Mouse (Mus musculus): ENCODE data around the gene Cep78. TPM values are rescaled to one million over a fixed set of nuclear protein-coding genes. Genes with fewer than 3 reads are reported as not detected.

Cep78 gene
- polyA plus RNA-seq, 2 experiments = 16.0 to 22.5 TPM

GRCm38 (mm10) chr19:15948867-15949266, 35.9 kb downstream of the Cep78 start:
- Histone ChIP-seq H3K36me3 (ENCODE audit: control insufficient read depth, insufficient read depth, low read length) (no peaks in the 10 kb centered on the region), H3K4me3 (replicated peaks; ENCODE audit: low read length) (no peak overlapping the region), H3K27ac (replicated peaks; ENCODE audit: low read depth, low read length) (no peak overlapping the region), H3K4me1 (ENCODE audit: control insufficient read depth, insufficient read depth, low read length) (no peaks in the 10 kb centered on the region), H3K9me3 (ENCODE audit: control insufficient read depth, low read length) (no peaks in the 10 kb centered on the region), H3K9ac (ENCODE audit: low read depth, low read length, severe bottlenecking) (no peak overlapping the region), H3K27me3 (ENCODE audit: control insufficient read depth, insufficient read depth, low read length) (no peaks in the 10 kb centered on the region), H3K4me2 (replicated peaks; ENCODE audit: low read depth, low read length, severe bottlenecking) (no peak overlapping the region)
- 75% methylated on average over 1 of the region's 1 CpGs for WGBS
- TF ChIP-seq POLR2A (IDR thresholded peaks at IDR 0.05; ENCODE audit: borderline replicate concordance, extremely low read depth, insufficient read depth, insufficient read length) = no peak
- no peak for ATAC-seq (ENCODE audit: low FRiP score, low read depth)
- no peak for DNase-seq (ENCODE audit: low spot score)

- WGBS = 42% methylated on average over 7 of the region's 7 CpGs
- no peak for ATAC-seq (ENCODE audit: low FRiP score, low read depth)
- DNase-seq (ENCODE audit: low spot score) = no peak
- H3K4me2 ChIP-seq (replicated peaks; ENCODE audit: low read depth, low read length, severe bottlenecking) = no peak overlapping the region
- no peaks in the 10 kb centered on the region for H3K4me1 ChIP-seq (ENCODE audit: control insufficient read depth, insufficient read depth, low read length)
- H3K4me3 ChIP-seq (replicated peaks; ENCODE audit: low read length) = no peak overlapping the region
- no peaks in the 10 kb centered on the region for H3K27me3 ChIP-seq (ENCODE audit: control insufficient read depth, insufficient read depth, low read length)
- no peaks in the 10 kb centered on the region for H3K9me3 ChIP-seq (ENCODE audit: control insufficient read depth, low read length)
- no peak for TF ChIP-seq POLR2A (IDR thresholded peaks at IDR 0.05; ENCODE audit: borderline replicate concordance, extremely low read depth, insufficient read depth, insufficient read length)
- H3K9ac ChIP-seq (ENCODE audit: low read depth, low read length, severe bottlenecking) = no peak overlapping the region
- H3K27ac ChIP-seq (replicated peaks; ENCODE audit: low read depth, low read length) = no peak overlapping the region
- no peaks in the 10 kb centered on the region for H3K36me3 ChIP-seq (ENCODE audit: control insufficient read depth, insufficient read depth, low read length)
Measured at GRCm38 (mm10) chr19:15948426-15948825, 36.4 kb downstream of the Cep78 start.

GRCm38 (mm10) chr19:15947237-15947636, 37.6 kb downstream of the Cep78 start, which contains the start of gene Psat1:
TSS of gene Psat1 (minus strand) at chr19:15947337.
- 86% methylated on average over 7 of the region's 7 CpGs for WGBS
- no peaks in the 10 kb centered on the region for H3K4me1 ChIP-seq (ENCODE audit: control insufficient read depth, insufficient read depth, low read length)
- H3K4me2 ChIP-seq (replicated peaks; ENCODE audit: low read depth, low read length, severe bottlenecking) = no peak within 1 kb of the TSS
- DNase-seq (ENCODE audit: low spot score) = no peak
- no peaks in the 10 kb centered on the region for H3K9me3 ChIP-seq (ENCODE audit: control insufficient read depth, low read length)
- no peaks in the 10 kb centered on the region for H3K27me3 ChIP-seq (ENCODE audit: control insufficient read depth, insufficient read depth, low read length)
- no peak for ATAC-seq (ENCODE audit: low FRiP score, low read depth)
- H3K4me3 ChIP-seq (replicated peaks; ENCODE audit: low read length) = no peak within 1 kb of the TSS
- no peak within 1 kb of the TSS for H3K9ac ChIP-seq (ENCODE audit: low read depth, low read length, severe bottlenecking)
- H3K27ac ChIP-seq (replicated peaks; ENCODE audit: low read depth, low read length) = no peak within 1 kb of the TSS
- no peaks in the 10 kb centered on the region for H3K36me3 ChIP-seq (ENCODE audit: control insufficient read depth, insufficient read depth, low read length)
- no peak for TF ChIP-seq POLR2A (IDR thresholded peaks at IDR 0.05; ENCODE audit: borderline replicate concordance, extremely low read depth, insufficient read depth, insufficient read length)

GRCm38 (mm10) chr19:15946663-15947062, 38.1 kb downstream of the Cep78 start:
- H3K27ac ChIP-seq (replicated peaks; ENCODE audit: low read depth, low read length) = no peak overlapping the region
- 59% methylated on average over 10 of the region's 10 CpGs for WGBS

GRCm38 (mm10) chr19:15943117-15943423, 41.7 kb downstream of the Cep78 start:
- Histone ChIP-seq H3K36me3 (ENCODE audit: control insufficient read depth, insufficient read depth, low read length) (no peaks in the 10 kb centered on the region), H3K4me3 (replicated peaks; ENCODE audit: low read length) (no peak overlapping the region), H3K27ac (replicated peaks; ENCODE audit: low read depth, low read length) (no peak overlapping the region), H3K9me3 (ENCODE audit: control insufficient read depth, low read length) (no peaks in the 10 kb centered on the region), H3K4me2 (replicated peaks; ENCODE audit: low read depth, low read length, severe bottlenecking) (no peak overlapping the region), H3K9ac (ENCODE audit: low read depth, low read length, severe bottlenecking) (no peak overlapping the region), H3K4me1 (ENCODE audit: control insufficient read depth, insufficient read depth, low read length) (no peaks in the 10 kb centered on the region), H3K27me3 (ENCODE audit: control insufficient read depth, insufficient read depth, low read length) (no peaks in the 10 kb centered on the region)
- ATAC-seq (ENCODE audit: low FRiP score, low read depth) (no peak), DNase-seq (ENCODE audit: low spot score) (no peak)
- TF ChIP-seq POLR2A (IDR thresholded peaks at IDR 0.05; ENCODE audit: borderline replicate concordance, extremely low read depth, insufficient read depth, insufficient read length) = no peak
- 77% methylated on average over 7 of the region's 7 CpGs for WGBS

More at GRCm38 (mm10) chr19:15946663-15947062, 38.1 kb downstream of the Cep78 start:
- Histone ChIP-seq H3K4me2 (replicated peaks; ENCODE audit: low read depth, low read length, severe bottlenecking) (no peak overlapping the region), H3K27me3 (ENCODE audit: control insufficient read depth, insufficient read depth, low read length) (no peaks in the 10 kb centered on the region), H3K9ac (ENCODE audit: low read depth, low read length, severe bottlenecking) (no peak overlapping the region), H3K36me3 (ENCODE audit: control insufficient read depth, insufficient read depth, low read length) (no peaks in the 10 kb centered on the region), H3K4me3 (replicated peaks; ENCODE audit: low read length) (no peak overlapping the region), H3K4me1 (ENCODE audit: control insufficient read depth, insufficient read depth, low read length) (no peaks in the 10 kb centered on the region), H3K9me3 (ENCODE audit: control insufficient read depth, low read length) (no peaks in the 10 kb centered on the region)
- DNase-seq (ENCODE audit: low spot score) (no peak), ATAC-seq (ENCODE audit: low FRiP score, low read depth) (no peak)
- TF ChIP-seq POLR2A (IDR thresholded peaks at IDR 0.05; ENCODE audit: borderline replicate concordance, extremely low read depth, insufficient read depth, insufficient read length) = no peak
